Mouse (Mus musculus): ENCODE results near the gene Acsbg1. TPM values are rescaled to one million over a fixed set of nuclear protein-coding genes. Genes with fewer than 3 reads are reported as not detected.

The Acsbg1 gene
- polyA plus RNA-seq, 1 experiment from 2014 or later = 4.4 TPM

DNA sequence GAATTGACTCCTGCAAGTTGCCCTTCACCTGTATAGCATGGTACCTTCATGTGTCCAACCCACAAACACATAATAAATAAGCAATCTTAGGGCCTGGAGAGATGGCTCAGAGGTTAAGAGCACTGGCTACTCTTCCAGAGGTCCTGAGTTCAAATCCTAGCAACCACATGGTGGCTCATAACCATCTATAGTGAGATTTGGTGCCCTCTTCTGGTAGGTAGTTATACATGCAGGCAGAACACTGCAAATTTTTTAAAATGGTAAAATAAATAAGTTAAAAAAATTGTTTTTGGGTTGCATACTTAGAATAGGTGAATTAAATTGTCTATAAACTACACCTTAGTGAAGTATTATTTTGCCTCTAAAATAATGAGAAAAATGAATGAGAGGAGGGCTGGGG is 30.8 kb downstream of the Acsbg1 start:
- Histone ChIP-seq H3K27me3 (ENCODE audit: insufficient read depth, low read length) (no peaks in the 10 kb centered on the region), H3K36me3 (ENCODE audit: insufficient read depth, low read length) (no peaks in the 10 kb centered on the region), H3K4me3 (ENCODE audit: low read length) (no peak overlapping the region), H3K4me1 (ENCODE audit: insufficient read depth, low read length) (no peaks in the 10 kb centered on the region), H3K9me3 (ENCODE audit: low read length) (no peaks in the 10 kb centered on the region), H3K9ac (replicated peaks; ENCODE audit: low read length) (no peak overlapping the region), H3K4me2 (replicated peaks; ENCODE audit: low read depth, low read length) (no peak overlapping the region), H3K27ac (ENCODE audit: low read length) (no peak overlapping the region)
- no peak for ATAC-seq (ENCODE audit: low FRiP score, low TSS enrichment)

DNA sequence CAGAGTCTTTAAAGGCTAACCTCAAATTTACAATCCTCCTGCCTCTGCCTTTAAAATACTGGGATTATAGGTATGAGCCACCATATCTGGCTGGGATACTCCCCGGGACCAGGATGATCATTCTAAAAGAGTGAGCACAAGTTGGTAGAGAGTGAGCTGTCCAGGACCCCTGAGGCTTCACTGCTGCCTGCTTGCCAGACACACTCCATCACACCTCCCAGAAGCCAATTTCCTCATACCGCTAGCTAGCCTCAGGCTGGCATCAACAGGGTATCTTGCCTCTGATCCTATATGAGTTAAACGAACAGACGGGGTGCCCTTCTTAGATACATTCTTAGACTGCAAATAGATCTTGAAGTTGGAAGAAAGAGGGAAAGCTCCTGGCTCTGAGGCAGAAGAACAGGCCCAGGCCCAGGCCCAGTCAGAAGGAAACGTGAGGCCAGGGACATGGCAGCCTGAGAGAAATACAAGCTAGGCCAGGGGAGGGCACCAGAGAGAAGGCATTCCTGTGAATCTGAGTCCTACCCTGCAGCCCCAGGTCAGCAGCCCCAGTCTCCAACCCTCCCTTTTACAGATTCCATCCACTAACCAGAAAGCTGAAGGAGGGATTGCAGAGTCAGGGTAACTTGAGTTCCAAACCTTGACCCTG is 31.9 kb downstream of the Acsbg1 start:
- no peak overlapping the region for H3K4me3 ChIP-seq (ENCODE audit: low read length)
- H3K27me3 ChIP-seq (ENCODE audit: insufficient read depth, low read length) = no peaks in the 10 kb centered on the region
- H3K9ac ChIP-seq (replicated peaks; ENCODE audit: low read length) = no peak overlapping the region
- ATAC-seq (ENCODE audit: low FRiP score, low TSS enrichment) = no peak
- no peaks in the 10 kb centered on the region for H3K4me1 ChIP-seq (ENCODE audit: insufficient read depth, low read length)
- WGBS = 87% methylated on average over 5 of the region's 5 CpGs
- no peaks in the 10 kb centered on the region for H3K36me3 ChIP-seq (ENCODE audit: insufficient read depth, low read length)
- no peaks in the 10 kb centered on the region for H3K9me3 ChIP-seq (ENCODE audit: low read length)
- no peak overlapping the region for H3K27ac ChIP-seq (ENCODE audit: low read length)
- H3K4me2 ChIP-seq (replicated peaks; ENCODE audit: low read depth, low read length) = no peak overlapping the region

DNA sequence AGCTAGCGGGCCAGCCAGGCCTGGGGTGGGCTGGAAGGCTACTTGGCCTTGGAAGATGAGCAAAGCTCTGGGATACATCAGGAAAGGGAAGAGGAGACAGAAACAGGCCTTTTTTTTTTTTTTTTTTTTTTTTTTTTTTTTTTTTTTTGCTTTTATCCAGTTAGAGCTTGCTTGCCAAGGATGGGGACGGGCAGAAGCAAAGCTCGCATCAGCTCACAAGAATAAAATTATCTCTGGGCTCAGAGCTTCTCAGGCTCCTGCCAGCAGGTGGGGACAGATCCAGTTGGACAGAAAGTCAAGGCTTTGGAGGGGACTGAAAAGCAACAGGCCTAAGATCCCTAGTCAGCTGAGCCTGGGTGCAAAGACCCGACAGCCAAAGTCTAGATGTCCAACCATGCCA is 32.9 kb downstream of the Acsbg1 start:
- H3K9ac ChIP-seq (replicated peaks; ENCODE audit: low read length) = no peak overlapping the region
- WGBS = 86% methylated on average over 4 of the region's 4 CpGs

DNA sequence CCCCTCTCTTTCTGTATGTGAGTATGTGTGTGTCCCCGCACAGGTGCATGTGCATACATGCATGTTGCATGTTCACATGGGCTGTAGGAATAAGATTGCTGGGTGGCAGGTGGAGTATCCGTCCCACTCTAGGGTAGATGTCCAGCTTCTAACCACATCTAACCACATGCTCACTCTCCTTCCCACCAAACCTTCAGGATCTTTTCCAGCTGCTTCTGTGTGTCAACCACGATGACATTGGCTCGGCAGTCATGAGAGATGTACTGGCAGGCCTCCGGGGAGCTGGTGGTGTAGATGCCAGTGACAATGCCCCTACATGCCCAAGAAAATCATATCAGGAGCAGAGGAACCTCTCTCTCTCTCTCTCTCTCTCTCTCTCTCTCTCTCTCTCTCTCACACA is 34.4 kb downstream of the Acsbg1 start:
- no peak overlapping the region for H3K27ac ChIP-seq (ENCODE audit: low read length)
- no peak overlapping the region for H3K4me3 ChIP-seq (ENCODE audit: low read length)
- no peak overlapping the region for H3K4me2 ChIP-seq (replicated peaks; ENCODE audit: low read depth, low read length)
- no peaks in the 10 kb centered on the region for H3K4me1 ChIP-seq (ENCODE audit: insufficient read depth, low read length)
- no peak for ATAC-seq (ENCODE audit: low FRiP score, low TSS enrichment)
- H3K36me3 ChIP-seq (ENCODE audit: insufficient read depth, low read length) = no peaks in the 10 kb centered on the region
- H3K27me3 ChIP-seq (ENCODE audit: insufficient read depth, low read length) = no peaks in the 10 kb centered on the region
- 91% methylated on average over 5 of the region's 5 CpGs for WGBS
- no peaks in the 10 kb centered on the region for H3K9me3 ChIP-seq (ENCODE audit: low read length)
- no peak overlapping the region for H3K9ac ChIP-seq (replicated peaks; ENCODE audit: low read length)

More for the DNA sequence above, 32.9 kb downstream of the Acsbg1 start:
- H3K36me3 ChIP-seq (ENCODE audit: insufficient read depth, low read length) = no peaks in the 10 kb centered on the region
- H3K27me3 ChIP-seq (ENCODE audit: insufficient read depth, low read length) = no peaks in the 10 kb centered on the region
- ATAC-seq (ENCODE audit: low FRiP score, low TSS enrichment) = no peak
- no peak overlapping the region for H3K4me2 ChIP-seq (replicated peaks; ENCODE audit: low read depth, low read length)
- H3K4me3 ChIP-seq (ENCODE audit: low read length) = no peak overlapping the region
- H3K4me1 ChIP-seq (ENCODE audit: insufficient read depth, low read length) = no peaks in the 10 kb centered on the region
- H3K9me3 ChIP-seq (ENCODE audit: low read length) = no peaks in the 10 kb centered on the region
- H3K27ac ChIP-seq (ENCODE audit: low read length) = no peak overlapping the region

DNA sequence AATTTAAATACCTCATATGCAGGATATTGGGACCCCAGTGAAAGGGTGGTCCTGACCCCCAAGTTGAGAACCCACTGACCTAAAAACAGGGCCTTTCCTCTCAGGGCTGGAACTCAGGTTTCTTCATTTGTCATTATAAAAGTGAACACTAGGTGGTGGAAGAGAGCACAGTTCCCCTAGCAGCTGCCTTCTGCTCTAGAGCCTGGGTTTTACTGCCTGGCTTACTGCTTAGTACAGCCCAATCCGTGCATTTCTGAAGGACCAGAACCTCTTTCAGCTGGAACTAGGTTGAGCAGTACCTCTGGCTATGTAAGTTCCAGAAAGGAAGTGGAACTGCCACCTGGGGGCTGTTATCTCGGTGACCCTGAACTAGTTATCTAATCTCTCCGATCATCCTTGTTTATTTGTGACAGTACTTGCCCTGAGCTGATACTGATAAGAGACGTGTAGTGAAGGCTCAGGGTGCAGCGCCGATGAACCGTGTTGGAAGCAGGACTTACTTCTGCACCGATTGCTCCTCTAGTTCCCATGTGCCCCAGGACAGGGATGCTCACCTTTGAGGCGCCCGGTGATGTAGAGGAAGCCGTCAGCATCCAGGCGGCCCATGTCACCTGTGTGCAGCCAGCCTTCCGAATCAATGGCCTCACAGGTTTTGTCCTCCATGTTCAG is 47.4 kb downstream of the Acsbg1 start:
- no peaks in the 10 kb centered on the region for H3K27me3 ChIP-seq (ENCODE audit: insufficient read depth, low read length)
- H3K4me2 ChIP-seq (replicated peaks; ENCODE audit: low read depth, low read length) = no peak overlapping the region
- no peak overlapping the region for H3K9ac ChIP-seq (replicated peaks; ENCODE audit: low read length)
- no peak overlapping the region for H3K27ac ChIP-seq (ENCODE audit: low read length)
- no peak overlapping the region for H3K4me3 ChIP-seq (ENCODE audit: low read length)
- 69% methylated on average over 13 of the region's 13 CpGs for WGBS
- H3K4me1 ChIP-seq (ENCODE audit: insufficient read depth, low read length) = no peaks in the 10 kb centered on the region
- no peaks in the 10 kb centered on the region for H3K9me3 ChIP-seq (ENCODE audit: low read length)
- ATAC-seq (ENCODE audit: low FRiP score, low TSS enrichment) = peak; percentile 42; the same call in 1 of the 2 replicates
- no peaks in the 10 kb centered on the region for H3K36me3 ChIP-seq (ENCODE audit: insufficient read depth, low read length)

DNA sequence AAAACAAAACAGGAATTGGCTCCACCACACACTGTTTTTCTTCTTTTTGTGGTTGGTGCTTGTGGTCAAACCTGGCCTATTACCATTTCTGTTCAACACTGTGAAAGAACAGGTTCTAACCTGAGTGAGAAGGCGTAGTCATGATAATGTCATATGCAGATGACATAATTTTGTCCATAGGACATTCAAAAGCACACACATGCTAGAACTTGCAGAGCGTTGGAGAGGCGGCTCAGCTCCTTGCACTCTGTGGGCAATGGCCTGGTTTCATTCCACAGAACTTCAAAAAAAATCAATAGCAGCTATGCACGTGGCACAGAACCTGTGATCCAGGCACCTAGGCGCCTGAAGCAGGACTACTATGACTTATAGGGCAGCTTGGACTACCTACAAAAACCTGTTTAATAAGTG is 48.9 kb downstream of the Acsbg1 start:
- Histone ChIP-seq H3K4me2 (replicated peaks; ENCODE audit: low read depth, low read length) (no peak overlapping the region), H3K4me3 (ENCODE audit: low read length) (no peak overlapping the region), H3K9ac (replicated peaks; ENCODE audit: low read length) (no peak overlapping the region), H3K27ac (ENCODE audit: low read length) (no peak overlapping the region), H3K36me3 (ENCODE audit: insufficient read depth, low read length) (no peaks in the 10 kb centered on the region), H3K4me1 (ENCODE audit: insufficient read depth, low read length) (no peaks in the 10 kb centered on the region), H3K9me3 (ENCODE audit: low read length) (no peaks in the 10 kb centered on the region), H3K27me3 (ENCODE audit: insufficient read depth, low read length) (no peaks in the 10 kb centered on the region)
- WGBS = 83% methylated on average over 5 of the region's 5 CpGs
- ATAC-seq (ENCODE audit: low FRiP score, low TSS enrichment) = no peak

DNA sequence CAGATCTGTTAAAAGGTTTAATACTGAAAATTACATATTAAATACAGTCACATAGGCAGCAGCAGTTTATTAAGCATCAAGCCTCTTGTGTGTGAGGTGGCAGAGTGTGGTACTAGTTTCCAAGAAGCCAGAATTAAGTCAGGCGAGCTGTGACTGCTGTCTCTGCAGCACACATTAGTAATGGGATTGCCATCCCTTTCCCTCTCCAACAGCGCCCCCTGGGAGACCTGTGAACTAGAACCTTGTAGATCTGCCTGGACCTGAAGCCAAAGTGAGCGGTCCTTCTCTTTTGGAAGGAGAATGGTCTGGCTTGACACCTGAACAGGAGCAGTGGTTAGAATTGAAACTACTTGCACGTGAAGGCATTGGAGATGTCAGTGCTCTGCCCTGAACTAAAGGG is 56.8 kb downstream of the Acsbg1 start:
- Histone ChIP-seq H3K27me3 (ENCODE audit: insufficient read depth, low read length) (no peaks in the 10 kb centered on the region), H3K4me1 (ENCODE audit: insufficient read depth, low read length) (no peaks in the 10 kb centered on the region), H3K4me3 (ENCODE audit: low read length) (no peak overlapping the region), H3K27ac (ENCODE audit: low read length) (no peak overlapping the region), H3K9me3 (ENCODE audit: low read length) (no peaks in the 10 kb centered on the region), H3K4me2 (replicated peaks; ENCODE audit: low read depth, low read length) (no peak overlapping the region), H3K9ac (replicated peaks; ENCODE audit: low read length) (no peak overlapping the region), H3K36me3 (ENCODE audit: insufficient read depth, low read length) (peaks cover 42% of the 10 kb centered on the region)
- no peak for ATAC-seq (ENCODE audit: low FRiP score, low TSS enrichment)
- 61% methylated on average over 4 of the region's 4 CpGs for WGBS

DNA sequence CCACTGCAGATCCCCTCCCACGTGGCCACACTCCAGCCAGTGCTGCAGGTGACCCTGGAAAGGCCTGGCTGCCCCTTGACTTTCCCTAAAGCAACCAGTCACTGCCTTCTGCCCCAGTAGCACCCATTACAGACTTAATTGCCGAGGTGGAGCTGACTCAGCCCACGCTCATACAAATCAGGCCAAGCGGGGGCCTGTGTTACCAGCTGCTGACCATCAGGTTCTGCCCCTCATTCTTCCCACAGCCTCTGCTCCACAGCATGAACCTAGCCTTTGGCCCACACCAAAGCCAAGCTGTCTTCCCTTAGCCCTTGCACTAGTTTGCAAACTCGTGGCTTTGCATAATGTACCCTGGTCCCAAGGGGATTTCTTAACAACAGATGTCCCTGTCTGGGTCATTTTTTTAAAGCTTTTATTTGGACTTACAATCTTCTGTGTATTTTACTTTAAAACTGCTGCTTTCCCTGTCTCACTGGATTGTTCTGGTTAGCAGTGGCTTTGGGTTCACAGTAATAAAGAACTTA is 57.5 kb downstream of the Acsbg1 start:
- H3K27me3 ChIP-seq (ENCODE audit: insufficient read depth, low read length) = no peaks in the 10 kb centered on the region

DNA sequence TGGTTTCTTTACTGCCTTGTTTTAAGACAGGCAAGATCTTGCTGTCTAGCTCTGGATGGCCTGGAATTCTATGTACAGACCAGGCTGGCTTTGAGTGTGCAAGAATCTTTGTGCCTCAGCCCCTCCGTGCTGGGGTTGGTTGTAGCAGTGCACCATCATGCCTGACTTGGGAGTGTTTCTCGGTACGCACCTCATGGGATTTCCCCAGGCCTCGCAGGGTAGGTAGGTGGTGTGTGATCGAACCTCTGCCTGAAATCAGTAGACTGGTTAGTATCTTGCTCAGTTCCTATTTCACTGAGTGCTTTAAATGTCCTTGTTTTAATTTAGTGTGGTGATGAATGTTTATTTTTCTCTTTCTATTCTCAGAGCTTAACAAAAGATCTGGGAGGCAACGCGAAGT is 58.8 kb downstream of the Acsbg1 start:
- WGBS = 91% methylated on average over 7 of the region's 7 CpGs
- Histone ChIP-seq H3K4me1 (ENCODE audit: insufficient read depth, low read length) (no peaks in the 10 kb centered on the region), H3K27me3 (ENCODE audit: insufficient read depth, low read length) (no peaks in the 10 kb centered on the region), H3K27ac (ENCODE audit: low read length) (no peak overlapping the region), H3K4me3 (ENCODE audit: low read length) (no peak overlapping the region), H3K9me3 (ENCODE audit: low read length) (no peaks in the 10 kb centered on the region), H3K9ac (replicated peaks; ENCODE audit: low read length) (no peak overlapping the region), H3K36me3 (ENCODE audit: insufficient read depth, low read length) (peaks cover 55% of the 10 kb centered on the region), H3K4me2 (replicated peaks; ENCODE audit: low read depth, low read length) (no peak overlapping the region)
- ATAC-seq (ENCODE audit: low FRiP score, low TSS enrichment) = no peak

More for the DNA sequence above, 57.5 kb downstream of the Acsbg1 start:
- Histone ChIP-seq H3K4me3 (ENCODE audit: low read length) (no peak overlapping the region), H3K27ac (ENCODE audit: low read length) (no peak overlapping the region), H3K4me2 (replicated peaks; ENCODE audit: low read depth, low read length) (no peak overlapping the region), H3K4me1 (ENCODE audit: insufficient read depth, low read length) (no peaks in the 10 kb centered on the region), H3K9me3 (ENCODE audit: low read length) (no peaks in the 10 kb centered on the region), H3K36me3 (ENCODE audit: insufficient read depth, low read length) (peaks cover 47% of the 10 kb centered on the region), H3K9ac (replicated peaks; ENCODE audit: low read length) (no peak overlapping the region)
- WGBS = 66% methylated on average over 5 of the region's 5 CpGs
- ATAC-seq (ENCODE audit: low FRiP score, low TSS enrichment) = no peak

DNA sequence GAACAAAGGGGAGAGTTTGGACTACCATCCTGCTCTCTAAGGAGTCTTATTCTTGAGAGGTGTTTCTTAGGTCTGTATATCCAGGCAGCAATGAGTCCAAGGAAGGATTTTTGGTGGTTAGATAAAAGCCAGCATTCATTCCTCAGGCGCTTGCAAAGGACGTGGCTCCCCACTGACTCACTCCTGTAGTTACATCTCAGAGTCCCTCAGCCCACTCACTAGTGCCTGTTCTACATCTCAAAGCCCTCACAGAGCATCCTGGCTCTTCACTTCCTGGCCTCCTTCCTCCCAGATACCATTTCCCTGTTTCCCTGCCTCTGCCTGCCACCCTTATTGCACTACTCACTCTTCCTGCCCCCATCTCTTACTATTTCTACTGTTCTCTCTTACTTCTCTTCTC is 59.3 kb downstream of the Acsbg1 start:
- Histone ChIP-seq H3K27ac (ENCODE audit: low read length) (no peak overlapping the region), H3K36me3 (ENCODE audit: insufficient read depth, low read length) (peaks cover 59% of the 10 kb centered on the region), H3K4me1 (ENCODE audit: insufficient read depth, low read length) (no peaks in the 10 kb centered on the region), H3K4me2 (replicated peaks; ENCODE audit: low read depth, low read length) (no peak overlapping the region), H3K9me3 (ENCODE audit: low read length) (no peaks in the 10 kb centered on the region), H3K27me3 (ENCODE audit: insufficient read depth, low read length) (no peaks in the 10 kb centered on the region), H3K9ac (replicated peaks; ENCODE audit: low read length) (no peak overlapping the region), H3K4me3 (ENCODE audit: low read length) (no peak overlapping the region)
- no peak for ATAC-seq (ENCODE audit: low FRiP score, low TSS enrichment)
- 84% methylated on average over 2 of the region's 2 CpGs for WGBS

All from kidney, embryonic 16.5 days (tissue).